Mouse (Mus musculus): ENCODE measurements around the gene Crtac1.

GRCm38 (mm10) chr19:42304506-42304905 is 127.1 kb downstream of the Crtac1 start:
- no peak for TF ChIP-seq EP300 (IDR thresholded peaks at IDR 0.05; ENCODE audit: low read depth)
- no peak for TF ChIP-seq CTCF (IDR thresholded peaks at IDR 0.05; ENCODE audit: low read depth)
